Mouse (Mus musculus) thymus, adult 2 months (tissue): Measurements from ENCODE around the gene Sap30bp. TPM values are rescaled to one million over a fixed set of nuclear protein-coding genes. Genes with fewer than 3 reads are reported as not detected.

Experiments used
- DNase-seq: peaks from one replicate; pipeline ENCODE4 v3.0.0; 2021
- H3K27ac ChIP-seq: fragments of 200-500 bp; 2 replicates; pipeline ENCODE4 v1.5.1; 2012; ENCODE audit warnings: low read length, control low read depth; ENCODE audit not compliant: control insufficient read depth, insufficient read depth
- H3K27me3 ChIP-seq: fragments of 200-500 bp; 2 replicates; pipeline ENCODE4 v1.6.1; 2012; ENCODE audit warnings: mild to moderate bottlenecking, low read length, moderate library complexity, mixed read lengths; ENCODE audit not compliant: control insufficient read depth, insufficient read depth
- H3K36me3 ChIP-seq: fragments of 200-500 bp; 2 replicates; pipeline ENCODE4 v1.6.1; 2012; ENCODE audit warnings: mild to moderate bottlenecking, low read length, moderate library complexity; ENCODE audit not compliant: control insufficient read depth, insufficient read depth
- H3K4me1 ChIP-seq: fragments of 200-500 bp; replicated peaks from 2 replicates; pipeline ENCODE4 v1.6.1; 2012; ENCODE audit warnings: low read length; ENCODE audit not compliant: control insufficient read depth, insufficient read depth
- H3K4me3 ChIP-seq: fragments of 200-500 bp; 2 replicates; pipeline ENCODE4 v1.5.1; 2012; ENCODE audit warnings: mild to moderate bottlenecking, low read length, control low read depth, moderate library complexity; ENCODE audit not compliant: control insufficient read depth, insufficient read depth
- CTCF ChIP-seq: fragments of 200-500 bp; IDR thresholded peaks from 2 replicates; pipeline ENCODE4 v1.5.1; 2012; ENCODE audit warnings: mild to moderate bottlenecking, control low read depth, low read length, moderate library complexity, borderline replicate concordance; ENCODE audit not compliant: control insufficient read depth, poor library complexity, insufficient read depth; ENCODE audit errors: extremely low read depth
- POLR2A ChIP-seq: fragments of 200-500 bp; IDR thresholded peaks from 2 replicates; pipeline ENCODE4 v1.6.1; 2012; ENCODE audit warnings: mild to moderate bottlenecking, low read length, control low read depth, moderate library complexity; ENCODE audit not compliant: control insufficient read depth, poor library complexity, insufficient read depth; ENCODE audit errors: extremely low read depth
- WGBS: fragments of 180-500 bp; shearing (Covaris S2); methylation state at CpG from one replicate; pipeline ENCODE4 v1.1.7; 2018; 5-methylcytosine and 5-hydroxymethylcytosine counted together
- polyA plus RNA-seq: library from polyadenylated mRNA; depleted of rRNA; stranded (reverse); fragments of >200 nt; gene quantifications from 2 replicates; pipeline ENCODE4 v1.2.3, GENCODE M21; 2012

Sap30bp gene
- polyA plus RNA-seq, 1 experiment: 43.4 TPM

GRCm38 (mm10) chr11:115975544-115975943 is 42.5 kb downstream of the Sap30bp start:
- no peaks in the 10 kb centered on the region for H3K36me3 ChIP-seq
- TF ChIP-seq POLR2A (no peak), CTCF (no peak)
- WGBS: 41% methylated on average over 12 of the region's 12 CpGs
- peak; percentile 9 for DNase-seq
- peaks cover 14% of the 10 kb centered on the region for H3K4me1 ChIP-seq
- no peak overlapping the region for H3K4me3 ChIP-seq
- H3K27ac ChIP-seq: no peak overlapping the region
- H3K27me3 ChIP-seq: no peaks in the 10 kb centered on the region

DNA sequence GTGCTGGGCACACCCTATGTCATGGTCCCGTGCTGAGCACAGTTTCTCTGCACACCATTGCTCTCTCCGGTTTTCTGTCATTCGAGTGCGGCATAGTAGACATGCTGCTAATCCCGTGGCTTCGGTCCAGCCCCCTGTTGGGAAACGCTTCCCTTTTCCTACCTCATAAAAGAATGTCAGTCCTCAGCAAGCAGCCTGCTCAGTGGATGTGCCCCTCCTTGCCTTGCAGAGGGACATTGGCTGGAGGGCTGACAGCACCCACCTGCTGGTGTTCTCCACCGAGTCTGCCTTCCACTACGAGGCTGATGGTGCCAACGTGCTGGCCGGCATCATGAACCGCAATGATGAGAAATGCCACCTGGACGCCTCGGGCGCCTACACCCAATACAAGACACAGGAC is 49.4 kb downstream of the Sap30bp start:
- DNase-seq: no peak
- TF ChIP-seq CTCF (no peak), POLR2A (no peak)
- no peaks in the 10 kb centered on the region for H3K4me1 ChIP-seq
- H3K4me3 ChIP-seq: no peak overlapping the region
- H3K36me3 ChIP-seq: no peaks in the 10 kb centered on the region
- 97% methylated on average over 15 of the region's 15 CpGs for WGBS
- no peak overlapping the region for H3K27ac ChIP-seq
- no peaks in the 10 kb centered on the region for H3K27me3 ChIP-seq

DNA sequence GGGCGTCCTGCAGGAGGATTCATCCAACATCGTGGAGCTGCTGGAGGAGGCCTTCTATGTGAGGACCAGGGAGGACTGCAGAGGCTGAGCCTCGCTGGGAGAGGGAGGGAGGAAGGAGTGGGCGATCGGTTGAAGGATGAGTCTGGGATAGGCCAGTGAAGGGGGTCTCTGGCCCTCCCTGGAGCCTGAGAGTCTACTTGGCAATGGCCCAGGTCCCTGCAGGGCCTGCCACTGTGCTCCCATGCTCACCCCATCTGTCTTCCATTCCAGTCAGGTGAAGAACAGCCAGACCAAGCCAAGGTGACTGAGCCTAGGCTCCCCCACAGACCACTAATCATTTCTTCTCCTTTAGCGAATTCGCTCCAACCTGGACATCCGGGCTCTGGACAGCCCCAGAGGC is 50.2 kb downstream of the Sap30bp start:
- Histone ChIP-seq H3K4me1 (no peaks in the 10 kb centered on the region), H3K4me3 (no peak overlapping the region), H3K36me3 (no peaks in the 10 kb centered on the region), H3K27ac (no peak overlapping the region), H3K27me3 (no peaks in the 10 kb centered on the region)
- no peak for DNase-seq
- TF ChIP-seq CTCF: no peak
- TF ChIP-seq POLR2A: no peak
- WGBS: 96% methylated on average over 8 of the region's 8 CpGs

GRCm38 (mm10) chr11:115989686-115990085 is 56.6 kb downstream of the Sap30bp start:
- H3K4me1 ChIP-seq: no peaks in the 10 kb centered on the region
- 75% methylated on average over 15 of the region's 15 CpGs for WGBS
- DNase-seq: no peak
- no peaks in the 10 kb centered on the region for H3K36me3 ChIP-seq
- no peak overlapping the region for H3K4me3 ChIP-seq
- TF ChIP-seq POLR2A (no peak), CTCF (no peak)
- no peak overlapping the region for H3K27ac ChIP-seq
- H3K27me3 ChIP-seq: no peaks in the 10 kb centered on the region; the same call in 1 of the 2 replicates

- WGBS: 81% methylated on average over 4 of the region's 4 CpGs
- Histone ChIP-seq H3K4me1 (no peaks in the 10 kb centered on the region), H3K27ac (no peak overlapping the region), H3K27me3 (no peaks in the 10 kb centered on the region; the same call in 1 of the 2 replicates), H3K36me3 (no peaks in the 10 kb centered on the region), H3K4me3 (no peak overlapping the region)
- no peak for TF ChIP-seq CTCF
- DNase-seq: no peak
Measured at GRCm38 (mm10) chr11:115992098-115992497, 59.0 kb downstream of the Sap30bp start.

GRCm38 (mm10) chr11:115995256-115995655 is 62.2 kb downstream of the Sap30bp start:
- Histone ChIP-seq H3K4me1 (peaks cover 3% of the 10 kb centered on the region), H3K27ac (no peak overlapping the region), H3K27me3 (no peaks in the 10 kb centered on the region), H3K4me3 (no peak overlapping the region), H3K36me3 (no peaks in the 10 kb centered on the region)
- no peak for DNase-seq
- 98% methylated on average over 3 of the region's 3 CpGs for WGBS
- no peak for TF ChIP-seq CTCF
- TF ChIP-seq POLR2A: no peak

DNA sequence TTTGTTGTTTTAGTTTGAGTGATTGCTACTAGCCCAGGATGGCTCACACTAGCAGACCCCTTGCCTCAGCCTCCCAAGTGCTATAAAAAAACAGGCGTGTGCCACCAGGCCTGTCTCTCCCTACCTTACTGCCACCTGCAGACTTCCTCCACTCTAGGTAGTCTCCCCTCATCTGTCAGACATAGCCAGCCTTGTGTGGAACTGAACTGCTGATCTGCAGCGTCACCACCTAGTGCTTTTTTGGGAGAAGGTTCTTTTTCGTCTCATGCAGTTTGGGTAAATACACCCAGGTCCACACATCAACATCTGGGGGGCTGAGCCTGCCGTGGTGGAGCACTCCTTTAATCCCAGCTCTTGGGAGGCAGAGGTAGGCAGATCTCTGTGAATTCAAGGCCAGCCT is 64.0 kb downstream of the Sap30bp start:
- no peak overlapping the region for H3K27ac ChIP-seq
- no peak for DNase-seq
- H3K4me1 ChIP-seq: peaks cover 3% of the 10 kb centered on the region
- H3K36me3 ChIP-seq: no peaks in the 10 kb centered on the region
- no peaks in the 10 kb centered on the region for H3K27me3 ChIP-seq
- TF ChIP-seq CTCF (no peak), POLR2A (no peak)
- no peak overlapping the region for H3K4me3 ChIP-seq
- WGBS: 89% methylated on average over 4 of the region's 4 CpGs
